Comparison of ENCODE assay signal across 14 mouse cellular contexts in the genomic region with DNA sequence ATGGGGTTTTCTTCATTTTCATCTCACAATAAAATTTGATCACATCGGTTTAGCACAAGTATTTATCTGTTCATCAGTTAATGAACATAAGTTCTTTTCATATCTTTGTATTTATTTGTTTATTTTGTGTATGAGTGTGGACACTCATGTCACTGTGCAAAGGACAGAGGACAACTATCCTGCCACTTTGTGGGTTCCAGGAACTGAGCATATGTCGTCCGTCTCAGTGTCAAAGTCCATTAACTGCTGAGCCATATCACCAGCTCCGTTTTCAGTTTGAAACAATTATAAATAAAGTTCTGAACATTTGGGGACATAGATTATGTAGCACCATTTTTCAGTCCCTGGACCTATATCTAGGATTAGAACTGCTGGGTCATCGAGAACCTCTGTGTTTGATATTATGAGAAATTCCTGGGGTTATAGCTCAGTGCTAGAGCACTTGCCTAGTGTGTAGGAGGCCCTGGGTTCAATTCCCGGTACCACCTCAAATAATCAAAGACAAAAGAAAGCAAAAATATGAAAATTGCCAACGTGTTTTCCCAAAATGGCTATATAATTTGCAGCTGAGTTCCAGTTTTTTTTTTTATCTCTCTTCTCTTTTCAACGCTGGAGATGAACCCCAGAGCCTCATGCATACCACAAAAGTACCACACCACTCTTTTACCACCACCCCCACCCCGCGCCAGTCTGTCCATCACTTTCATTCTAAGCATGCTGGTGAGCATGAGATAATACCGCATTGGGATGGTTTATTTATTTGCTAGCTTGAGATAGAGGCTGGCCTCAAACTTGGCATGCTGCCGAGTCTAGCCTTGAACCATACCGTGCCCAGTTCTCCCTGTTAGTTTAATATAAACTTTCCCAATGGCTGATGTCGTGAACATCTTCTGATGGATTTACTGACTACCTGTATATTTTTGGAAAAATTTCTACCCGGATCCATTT. TPM values are rescaled to one million over a fixed set of nuclear protein-coding genes. Genes with fewer than 3 reads are reported as not detected.
DNase-seq lines count a peak whose midpoint lies in the region; ATAC-seq and TF ChIP-seq lines count a peak whose summit lies in the region.
"Had no signal": no experiment of that assay in that cellular context is flagged by ENCODE, and none has a peak within 500 bp of the region (broad histone marks: within the 10 kb centered on the region; RNA-seq: fewer than 3 reads in every experiment).

No protein-coding gene starts in this region.

- H3K4me1 ChIP-seq in lung, embryonic 14.5 days (ENCODE audit: insufficient read depth), result no peaks in the 10 kb centered on the region; the same call in 1 of the 2 replicates
- H3K4me1 ChIP-seq in lung, postnatal 0 days (ENCODE audit: insufficient read depth, low read depth, low read length), result no peaks in the 10 kb centered on the region

- DNase-seq in lung, embryonic 14.5 days, result peak; percentile 23
- no peak for DNase-seq in lung, postnatal 0 days (ENCODE audit: low spot score)
- DNase-seq in adrenal gland, postnatal 36 days, result peak; percentile 65 to 70
- DNase-seq in liver, result peak; percentile 83
- DNase-seq in spleen, postnatal 10 days (ENCODE audit: low spot score in 2 of 2), result peak; percentile 63 to 85
- no peak for DNase-seq in left cerebral cortex, adult 8-10 months (ENCODE audit: low spot score in 2 of 2)
- DNase-seq in right cerebral cortex, postnatal 4 days, result no peak
- DNase-seq: cerebellum, postnatal 36 days; lung, postnatal 36 days; midbrain, embryonic 14.5 days had no signal

- H3K27ac ChIP-seq in lung, embryonic 14.5 days (ENCODE audit: low read depth), result no peak overlapping the region
- no peak overlapping the region for H3K27ac ChIP-seq in lung, postnatal 0 days (ENCODE audit: low read length)
- H3K27ac ChIP-seq: left cerebral cortex, adult 2 months had no signal

- no peaks in the 10 kb centered on the region for H3K9me3 ChIP-seq in lung, embryonic 14.5 days (ENCODE audit: low read depth, low read length)
- no peaks in the 10 kb centered on the region for H3K9me3 ChIP-seq in lung, postnatal 0 days (ENCODE audit: low read length)

- no peaks in the 10 kb centered on the region for H3K36me3 ChIP-seq in lung, embryonic 14.5 days (ENCODE audit: insufficient read depth)
- H3K36me3 ChIP-seq in lung, postnatal 0 days (ENCODE audit: insufficient read depth, low read length), result no peaks in the 10 kb centered on the region
- H3K36me3 ChIP-seq: limb, embryonic 13.5 days had no signal

- no peak for TF ChIP-seq EP300 in lung, postnatal 0 days (IDR thresholded peaks at IDR 0.05)

- H3K9ac ChIP-seq in lung, embryonic 14.5 days, result no peak overlapping the region
- H3K9ac ChIP-seq in lung, postnatal 0 days (replicated peaks; ENCODE audit: low read depth), result no peak overlapping the region
- H3K9ac ChIP-seq: forebrain, embryonic 15.5 days; limb, embryonic 13.5 days had no signal

- no peak overlapping the region for H3K4me2 ChIP-seq in lung, embryonic 14.5 days
- no peak overlapping the region for H3K4me2 ChIP-seq in lung, postnatal 0 days (replicated peaks; ENCODE audit: low read depth, low read length)
- H3K4me2 ChIP-seq: forebrain, embryonic 15.5 days; limb, embryonic 13.5 days had no signal

- 68% methylated on average over 15 of the region's 15 CpGs for WGBS in lung, embryonic 14.5 days
- 67% methylated on average over 15 of the region's 15 CpGs for WGBS in lung, postnatal 0 days

- no peak for ATAC-seq in lung, embryonic 14.5 days (ENCODE audit: insufficient read depth)
- ATAC-seq in lung, postnatal 0 days, result no peak
- ATAC-seq in megakaryocyte, adult 5-6 weeks (ENCODE audit: poor library complexity, severe bottlenecking), result no peak
- ATAC-seq: forebrain, embryonic 15.5 days had no signal

- H3K27me3 ChIP-seq in lung, embryonic 14.5 days (ENCODE audit: insufficient read depth, low read length), result no peaks in the 10 kb centered on the region
- no peaks in the 10 kb centered on the region for H3K27me3 ChIP-seq in lung, postnatal 0 days (replicated peaks; ENCODE audit: insufficient read depth, low read length)
- H3K27me3 ChIP-seq: forebrain, embryonic 15.5 days; limb, embryonic 13.5 days had no signal

- TF ChIP-seq CTCF in lung, embryonic 14.5 days (IDR thresholded peaks at IDR 0.05; ENCODE audit: low read depth), result no peak
- no peak for TF ChIP-seq CTCF in lung, postnatal 0 days (IDR thresholded peaks at IDR 0.05)

- H3K4me3 ChIP-seq in lung, embryonic 14.5 days (ENCODE audit: low read depth, low read length), result no peak overlapping the region
- no peak overlapping the region for H3K4me3 ChIP-seq in lung, postnatal 0 days (ENCODE audit: low read depth, low read length)
- H3K4me3 ChIP-seq: forebrain, embryonic 15.5 days; left cerebral cortex, adult 2 months; limb, embryonic 13.5 days had no signal

RNA-seq across cellular contexts. Expression of a gene that starts 28.6 kb away (rescaled TPM):
- polyA plus RNA-seq in lung, embryonic 14.5 days (2014; fragmentation: Nextera tagmentation; extraction: Ambion mirVana), result 11.2 and 14.8 TPM in 2 replicates
- polyA plus RNA-seq in lung, postnatal 0 days (2015; fragmentation: Nextera tagmentation; extraction: Ambion mirVana), result 3.8 and 4.4 TPM in 2 replicates
- total RNA-seq in adrenal gland, postnatal 36 days (2021), result 10 to 100 TPM in 1 of 2 experiments, 1 to 10 TPM in 1; 6.4 to 15.6 TPM
- 0.87 and 1.6 TPM in 2 replicates for total RNA-seq in megakaryocyte, adult 5-6 weeks (2015)
- total RNA-seq in megakaryocyte, adult 5-6 weeks (2017), result 0.15 and 1.1 TPM in 2 replicates
- 10 to 100 TPM; 48.2 to 53.4 (median 51.1) TPM for total RNA-seq in left cerebral cortex, adult 8-10 months (2022)

Comparison
In these comparisons a context has a peak if more than half of its experiments do, and no peak if none do; other contexts are left out.
1. DNase-seq: peak in lung, embryonic 14.5 days (single experiment), adrenal gland, postnatal 36 days (2 of 2), liver (single experiment) and spleen, postnatal 10 days (2 of 2); none in lung, postnatal 0 days (single experiment), left cerebral cortex, adult 8-10 months (0 of 2) and right cerebral cortex, postnatal 4 days (single experiment).